Mouse (Mus musculus) hindbrain, embryonic 16.5 days (tissue): ENCODE data around the gene B3gnt4. TPM values are rescaled to one million over a fixed set of nuclear protein-coding genes. Genes with fewer than 3 reads are reported as not detected.

Experiments used
- ATAC-seq: fragments of 200-750 bp; cut with Nextera tagmentation; 2 replicates; pipeline ENCODE4 v1.8.0; 2017; ENCODE audit warnings: moderate TSS enrichment, moderate library complexity
- H3K27ac ChIP-seq: fragments of 300-500 bp; sonication (generic); 2 replicates; pipeline ENCODE4 v1.5.1; 2014; ENCODE audit warnings: low read depth, mild to moderate bottlenecking, control low read depth, low read length, moderate library complexity
- H3K27me3 ChIP-seq: fragments of 300-500 bp; sonication (generic); replicated peaks from 2 replicates; pipeline ENCODE4 v1.6.1; 2014; ENCODE audit warnings: low read length; ENCODE audit not compliant: control insufficient read depth, insufficient read depth
- H3K36me3 ChIP-seq: fragments of 300-500 bp; sonication (generic); 2 replicates; pipeline ENCODE4 v1.6.1; 2014; ENCODE audit warnings: mild to moderate bottlenecking, low read length, moderate library complexity, mixed read lengths; ENCODE audit not compliant: control insufficient read depth, insufficient read depth
- H3K4me1 ChIP-seq: fragments of 300-500 bp; sonication (generic); 2 replicates; pipeline ENCODE4 v1.6.1; 2014; ENCODE audit warnings: low read depth, low read length; ENCODE audit not compliant: control insufficient read depth, insufficient read depth
- H3K4me2 ChIP-seq: fragments of 300-500 bp; sonication (generic); 2 replicates; pipeline ENCODE4 v1.6.1; 2014; ENCODE audit warnings: mild to moderate bottlenecking, low read length, control low read depth, moderate library complexity
- H3K4me3 ChIP-seq: fragments of 300-500 bp; sonication (generic); 2 replicates; pipeline ENCODE4 v1.5.1; 2014; ENCODE audit warnings: mild to moderate bottlenecking, low read length, control low read depth, moderate library complexity
- H3K9ac ChIP-seq: fragments of 300-500 bp; sonication (generic); 2 replicates; pipeline ENCODE4 v1.6.1; 2014; ENCODE audit warnings: low read depth, mild to moderate bottlenecking, control low read depth, low read length, moderate library complexity
- H3K9me3 ChIP-seq: fragments of 300-500 bp; sonication (generic); 2 replicates; pipeline ENCODE4 v1.6.1; 2014; ENCODE audit warnings: mild to moderate bottlenecking, low read length, moderate library complexity; ENCODE audit not compliant: control insufficient read depth
- WGBS: fragments of 180-500 bp; shearing (Covaris S2); extraction: QIAGEN DNeasy Blood & Tissue Kit; methylation state at CpG from one replicate; pipeline ENCODE4 v1.1.7; 2014; 5-methylcytosine and 5-hydroxymethylcytosine counted together
- microRNA-seq: library from miRNA; unstranded; fragments of <30 nt; microRNA quantifications from one replicate; pipeline ENCODE4, GENCODE M21; 2017
- polyA plus RNA-seq: library from polyadenylated mRNA; unstranded; fragments of >200 nt; fragmentation: Nextera tagmentation; extraction: Ambion mirVana; gene quantifications from 2 replicates; pipeline ENCODE4 v1.2.1, GENCODE M21; 2015

Gene B3gnt4
- polyA plus RNA-seq, 1 experiment from 2014 or later = 0.91 TPM

GRCm38 (mm10) chr5:123559588-123559987 lies 49.3 kb downstream of the B3gnt4 start:
- no peak overlapping the region for H3K4me3 ChIP-seq
- H3K9ac ChIP-seq = no peak overlapping the region
- H3K27me3 ChIP-seq = no peaks in the 10 kb centered on the region
- H3K4me2 ChIP-seq = no peak overlapping the region
- no peaks in the 10 kb centered on the region for H3K9me3 ChIP-seq
- no peak overlapping the region for H3K27ac ChIP-seq
- peaks cover 49% of the 10 kb centered on the region for H3K36me3 ChIP-seq
- whole genome bisulfite sequencing = 95% methylated on average over 8 of the region's 8 CpGs
- no peak for ATAC-seq
- no peaks in the 10 kb centered on the region for H3K4me1 ChIP-seq

GRCm38 (mm10) chr5:123561128-123561527 lies 50.9 kb downstream of the B3gnt4 start:
- Histone ChIP-seq H3K4me3 (no peak overlapping the region), H3K27me3 (no peaks in the 10 kb centered on the region), H3K27ac (no peak overlapping the region), H3K4me2 (no peak overlapping the region), H3K36me3 (peaks cover 51% of the 10 kb centered on the region), H3K9ac (no peak overlapping the region), H3K9me3 (no peaks in the 10 kb centered on the region), H3K4me1 (no peaks in the 10 kb centered on the region)
- WGBS = 95% methylated on average over 11 of the region's 11 CpGs
- ATAC-seq = no peak

Small RNA genes lying within 50 kb of the gene (microRNA-seq; reads per million reads assigned to microRNA genes)
- gene Mir7647 = 1.2 reads per million

Other genes with a start within 250 kb of the B3gnt4 start
- 31.1 and 36.7 TPM in 2 replicates for gene Bcl7a, start 166.6 kb upstream of the B3gnt4 start, polyA plus RNA-seq
- gene Mlxip, start 115.7 kb upstream of the B3gnt4 start, polyA plus RNA-seq = 15.2 and 20.7 TPM in 2 replicates
- gene Lrrc43, start 21.2 kb upstream of the B3gnt4 start, polyA plus RNA-seq = 0.60 and 0.74 TPM in 2 replicates
- not detected in 2 replicates for gene Il31, start 21.0 kb upstream of the B3gnt4 start, polyA plus RNA-seq
- gene Diablo, start 13.7 kb downstream of the B3gnt4 start, polyA plus RNA-seq = 105 and 107 TPM in 2 replicates
- gene Gm49027, start 15.0 kb downstream of the B3gnt4 start, polyA plus RNA-seq = 1.6 and 2.1 TPM in 2 replicates
- 40.0 and 44.3 TPM in 2 replicates for gene Vps33a, start 62.6 kb downstream of the B3gnt4 start, polyA plus RNA-seq
- 74.3 and 74.4 TPM in 2 replicates for gene Clip1, start 174.2 kb downstream of the B3gnt4 start, polyA plus RNA-seq
- 48.6 and 58.6 TPM in 2 replicates for gene Zcchc8, start 210.6 kb downstream of the B3gnt4 start, polyA plus RNA-seq
- gene Rsrc2, start 239.0 kb downstream of the B3gnt4 start, polyA plus RNA-seq = 106 and 111 TPM in 2 replicates
- 4.5 and 5.8 TPM in 2 replicates for gene Kntc1, start 239.3 kb downstream of the B3gnt4 start, polyA plus RNA-seq